Mouse (Mus musculus): ENCODE measurements around the gene Nr6a1.

Nr6a1 gene

DNA sequence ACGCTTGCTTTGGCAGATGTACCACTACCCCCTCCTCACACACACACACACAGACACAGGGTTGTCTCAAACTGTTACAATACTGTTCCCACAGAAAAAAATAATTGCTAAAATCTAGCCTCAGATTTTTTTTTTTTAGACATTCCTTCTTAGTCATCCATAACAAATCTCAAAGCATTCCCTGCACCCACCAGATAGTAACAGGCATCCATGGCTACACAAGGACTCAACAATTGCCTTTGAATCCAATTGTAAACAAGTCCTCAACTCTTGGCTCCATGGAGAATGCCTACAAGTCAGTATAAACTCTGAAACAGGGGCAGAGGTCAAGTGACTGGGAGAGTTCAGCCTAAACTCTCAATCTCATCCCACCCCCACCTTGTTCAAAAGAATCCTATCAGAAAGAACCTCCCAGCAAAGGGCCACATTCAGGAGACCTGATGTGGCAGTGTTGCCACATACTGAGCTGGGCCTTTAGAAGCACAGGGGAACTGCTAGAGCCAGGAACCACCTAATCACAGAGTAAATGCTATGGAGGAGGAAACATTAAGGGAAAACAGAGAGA is 52.9 kb downstream of the Nr6a1 start:
- 84% methylated on average over 1 of the region's 1 CpGs for WGBS

DNA sequence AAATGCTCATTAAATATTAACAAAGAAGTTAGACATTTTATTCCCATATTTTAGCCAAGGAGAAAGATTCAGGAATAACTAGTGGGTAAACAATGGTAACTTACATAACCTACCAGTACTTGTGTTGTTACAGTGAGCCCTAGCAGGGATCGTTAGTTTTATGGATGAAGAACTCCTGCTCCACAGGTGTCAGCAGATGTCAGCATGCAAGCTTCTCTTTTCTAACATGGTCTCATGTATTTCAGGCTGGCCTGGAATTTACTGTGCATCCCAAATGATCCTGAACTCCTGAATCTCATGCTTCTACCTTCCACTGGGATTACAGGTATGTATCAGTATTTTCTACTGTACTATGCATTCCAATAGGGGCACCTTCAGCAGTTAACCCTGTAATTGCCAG is 54.8 kb downstream of the Nr6a1 start:
- WGBS, result 17% methylated on average over 1 of the region's 1 CpGs

GRCm38 (mm10) chr2:38866711-38867110 is 60.8 kb downstream of the Nr6a1 start:
- WGBS, result 80% methylated on average over 1 of the region's 1 CpGs

GRCm38 (mm10) chr2:38864011-38864410 is 63.5 kb downstream of the Nr6a1 start:
- 21% methylated on average over 4 of the region's 4 CpGs for WGBS

GRCm38 (mm10) chr2:38851797-38852196 is 75.7 kb downstream of the Nr6a1 start:
- WGBS, result 79% methylated on average over 1 of the region's 1 CpGs

DNA sequence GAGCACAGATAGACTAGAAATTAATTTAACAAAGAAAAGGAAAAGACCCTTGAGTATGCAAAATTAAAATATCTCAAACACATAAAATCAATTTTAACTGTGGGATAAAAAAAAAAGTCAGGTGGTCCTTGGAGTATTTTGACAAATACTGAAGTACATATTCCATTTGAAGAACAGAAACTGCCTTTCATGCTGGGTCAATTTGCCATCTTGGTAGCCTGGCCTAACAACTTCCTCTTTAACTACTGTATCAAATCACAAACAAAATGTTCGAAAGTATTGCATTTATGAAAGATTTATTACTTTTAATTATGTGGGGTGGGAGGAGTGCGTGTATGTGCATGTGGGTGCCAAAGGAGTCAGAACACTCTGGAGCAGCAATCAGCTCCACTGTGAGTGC is 81.2 kb downstream of the Nr6a1 start:
- 97% methylated on average over 2 of the region's 2 CpGs for WGBS

DNA sequence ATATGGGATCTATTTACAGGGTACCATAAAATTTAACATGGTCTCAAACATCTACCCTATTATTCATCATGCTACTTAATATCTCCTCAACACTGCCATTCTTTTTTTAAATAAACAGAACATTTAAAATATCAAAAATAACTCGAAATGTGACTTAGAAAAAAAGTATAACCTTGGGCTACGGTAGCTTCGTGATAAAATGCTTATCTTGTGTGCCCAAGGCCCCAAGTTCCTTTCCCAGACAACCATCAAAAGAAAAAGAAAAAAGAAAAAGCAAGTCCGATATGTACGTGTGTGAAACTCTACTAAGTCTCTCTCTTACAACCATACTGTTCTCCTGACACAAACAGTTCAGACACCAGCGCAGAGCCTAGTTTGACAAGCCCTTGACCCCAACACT is 92.0 kb downstream of the Nr6a1 start:
- WGBS, result 95% methylated on average over 6 of the region's 6 CpGs

DNA sequence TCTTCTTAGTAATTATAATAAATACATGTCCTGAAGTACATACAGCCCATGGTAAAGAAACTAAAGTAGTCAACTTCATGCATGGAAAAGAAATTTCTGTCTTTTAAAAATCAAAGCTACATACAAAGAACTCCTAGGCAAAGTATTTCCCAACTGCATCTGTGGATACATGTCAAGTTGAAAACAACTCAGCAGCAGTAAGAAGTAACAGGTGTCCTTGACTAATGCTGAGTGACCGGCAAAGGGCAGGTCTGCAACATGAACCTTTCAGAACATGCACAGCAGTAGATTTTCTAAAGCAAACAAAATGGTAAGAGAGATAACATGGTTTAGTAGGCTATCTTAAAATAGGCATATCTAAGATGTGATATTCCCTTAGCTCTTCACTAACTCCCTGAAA is 98.0 kb downstream of the Nr6a1 start:
- WGBS, result 93% methylated on average over 1 of the region's 1 CpGs

GRCm38 (mm10) chr2:38827801-38828306 is 99.6 kb downstream of the Nr6a1 start:
- 94% methylated on average over 3 of the region's 3 CpGs for WGBS

DNA sequence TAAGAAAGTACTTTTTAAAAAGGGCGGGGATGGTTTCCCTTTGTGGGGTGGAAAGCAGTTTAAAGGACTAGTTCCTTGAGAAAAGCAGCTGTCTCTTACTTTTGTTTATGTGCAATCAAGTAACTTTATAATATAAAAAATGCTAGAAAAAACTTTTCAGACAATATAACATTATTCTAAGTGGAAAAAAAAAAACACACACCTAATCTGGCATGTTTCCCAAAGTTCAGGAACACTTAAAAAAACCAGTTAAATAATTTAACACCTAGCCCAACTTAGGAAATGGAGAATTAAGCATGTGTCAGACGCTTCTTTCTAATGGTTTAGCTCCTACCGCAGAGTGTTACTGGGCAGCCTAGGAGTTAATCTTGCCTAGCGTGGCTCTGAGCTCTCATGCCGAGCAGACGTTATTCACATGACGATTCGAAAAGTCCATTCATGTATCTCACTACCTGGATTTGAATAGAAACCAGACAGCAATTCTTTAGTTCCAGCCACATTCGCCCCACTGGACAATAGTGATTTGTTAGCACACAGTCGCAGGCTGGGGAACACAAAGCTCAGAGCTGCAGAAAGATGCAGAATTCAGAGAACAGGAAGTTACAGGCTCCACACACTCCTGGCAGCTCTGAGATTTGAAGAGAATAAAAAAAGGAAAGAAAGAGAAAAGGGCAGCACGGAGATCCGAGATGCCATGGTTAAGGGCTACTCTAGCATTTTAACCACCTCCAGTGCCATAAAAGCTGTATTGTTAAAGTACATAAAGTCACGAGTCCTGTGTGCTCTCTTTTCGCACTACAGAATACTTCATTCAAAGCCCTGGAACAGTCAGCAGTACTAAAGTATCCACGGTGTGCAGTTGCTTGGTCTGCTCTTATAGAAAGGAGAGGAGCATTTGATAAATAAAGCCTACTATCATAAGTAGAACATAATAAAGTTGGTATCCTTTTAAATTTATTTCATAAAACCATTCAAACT is 102.4 kb downstream of the Nr6a1 start:
- 9% methylated on average over 15 of the region's 15 CpGs for WGBS

GRCm38 (mm10) chr2:38823912-38824583 is 103.4 kb downstream of the Nr6a1 start:
- 19% methylated on average over 12 of the region's 12 CpGs for WGBS

- 14% methylated on average over 8 of the region's 8 CpGs for WGBS
These were observed 104.1 kb downstream of the Nr6a1 start for GRCm38 (mm10) chr2:38823406-38823805.

DNA sequence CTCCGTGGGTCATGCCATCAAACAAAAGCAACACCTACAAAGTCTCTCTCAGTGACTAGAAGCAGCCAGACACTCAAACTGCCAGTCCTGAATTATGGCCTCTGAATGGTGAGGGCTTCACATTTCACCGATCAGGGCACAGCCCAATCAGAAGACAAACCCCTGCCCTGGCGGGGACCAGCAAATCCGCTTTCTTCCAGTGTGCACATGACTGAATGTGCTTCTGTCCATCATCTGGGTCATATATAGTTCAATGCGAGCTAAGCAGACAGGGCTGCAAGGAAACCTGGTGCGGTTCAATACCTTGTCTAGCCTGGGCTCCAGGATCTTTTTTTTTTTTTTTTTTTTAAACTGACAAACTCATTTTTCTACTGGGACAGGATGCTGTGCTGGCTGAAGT is 104.5 kb downstream of the Nr6a1 start:
- WGBS, result 44% methylated on average over 6 of the region's 6 CpGs

- WGBS, result 93% methylated on average over 4 of the region's 4 CpGs
These were observed 110.0 kb downstream of the Nr6a1 start for GRCm38 (mm10) chr2:38817487-38817886.

- 3% methylated on average over 3 of the region's 3 CpGs for WGBS
These were observed 130.3 kb downstream of the Nr6a1 start for GRCm38 (mm10) chr2:38797087-38797624.

DNA sequence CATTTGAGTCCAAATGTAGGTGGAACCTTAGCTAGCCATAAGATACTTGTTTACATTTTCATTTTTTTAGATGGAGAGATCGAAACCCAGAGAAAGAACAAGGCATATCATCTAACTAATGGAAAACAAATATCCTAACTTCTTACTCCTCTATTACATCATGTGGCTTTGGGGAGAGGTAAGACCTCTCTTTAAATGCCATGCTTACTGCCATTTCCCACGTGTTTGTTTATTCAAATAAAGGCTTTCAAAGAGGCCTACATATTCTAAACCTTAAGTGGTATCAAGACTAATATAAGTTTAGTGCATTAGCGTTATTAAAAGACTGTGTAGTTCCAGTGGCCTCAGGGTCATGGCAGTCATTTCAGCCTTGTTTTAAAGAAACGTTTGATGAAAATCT is 140.2 kb downstream of the Nr6a1 start:
- 77% methylated on average over 4 of the region's 4 CpGs for WGBS

DNA sequence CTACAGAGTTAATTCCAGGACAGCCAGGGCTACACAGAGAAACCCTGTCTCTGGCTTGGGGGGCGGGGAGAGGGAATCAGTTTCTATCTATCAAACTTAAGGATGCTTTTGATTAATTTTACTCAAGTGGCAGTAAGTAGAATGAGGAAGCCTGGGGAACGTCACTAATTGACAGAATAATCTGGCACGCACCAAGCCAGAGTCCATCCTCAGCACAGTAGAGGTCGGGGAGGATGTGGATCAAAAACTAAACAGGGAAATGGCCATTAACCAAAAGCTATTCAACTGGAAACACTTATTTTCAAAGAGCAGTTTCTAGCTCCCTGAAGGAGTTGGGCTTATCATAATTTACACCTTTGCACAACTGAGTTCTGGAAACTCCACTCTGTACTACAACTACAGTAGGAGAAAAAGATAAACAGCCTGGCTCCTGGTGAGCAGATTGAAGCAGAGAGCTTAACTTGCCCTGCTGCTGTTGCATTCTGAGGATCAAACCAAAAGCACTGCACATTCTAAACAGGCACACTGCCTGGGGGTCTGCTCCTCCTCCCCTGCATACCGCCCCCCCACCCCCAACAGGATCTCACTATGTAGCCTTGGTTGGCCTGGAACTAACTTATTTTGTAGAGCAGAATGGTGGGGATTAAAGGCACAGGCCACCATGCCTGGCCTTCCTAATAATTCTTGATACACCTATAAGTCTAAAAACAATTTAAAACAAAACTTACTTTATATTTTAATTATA is 141.1 kb downstream of the Nr6a1 start:
- WGBS, result 66% methylated on average over 5 of the region's 5 CpGs

GRCm38 (mm10) chr2:38785113-38785512 is 142.4 kb downstream of the Nr6a1 start:
- WGBS, result 76% methylated on average over 3 of the region's 3 CpGs

DNA sequence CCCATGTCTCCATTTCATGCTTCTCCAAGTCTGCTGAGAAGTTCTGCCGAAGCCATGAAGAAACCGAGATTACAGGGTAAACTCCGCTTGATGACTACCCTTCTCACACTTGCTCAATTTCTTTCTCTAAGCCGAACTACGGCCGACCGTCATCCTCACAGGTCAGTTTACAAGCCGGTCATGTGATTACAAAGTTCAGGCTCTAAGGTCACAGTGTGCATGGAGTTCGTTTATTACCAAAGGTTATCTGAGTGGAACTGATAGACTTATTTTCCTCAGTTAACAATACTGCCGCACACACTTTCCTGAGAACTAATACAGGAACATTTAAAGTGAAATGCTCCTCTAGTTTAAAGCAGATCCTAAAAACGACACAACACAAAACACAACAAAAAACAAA is 143.1 kb downstream of the Nr6a1 start:
- 86% methylated on average over 11 of the region's 11 CpGs for WGBS

DNA sequence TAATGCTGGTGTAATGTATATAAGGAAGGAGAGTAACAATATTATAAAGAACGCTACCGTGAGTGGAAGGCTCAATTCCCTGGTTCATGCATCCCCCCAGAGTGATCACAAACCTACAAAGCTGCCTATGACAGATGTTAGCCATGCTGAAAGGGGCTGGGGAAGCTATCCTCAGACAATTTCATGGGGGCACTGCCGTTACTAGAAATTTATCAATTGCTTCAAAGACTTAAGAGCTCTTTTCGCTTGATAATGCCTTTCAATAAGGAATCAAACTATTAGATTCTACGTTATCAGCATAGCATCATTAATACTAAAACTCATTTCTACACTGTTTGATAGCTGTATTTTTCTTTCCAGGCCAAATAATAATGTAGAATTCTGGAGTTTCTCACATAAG is 144.1 kb downstream of the Nr6a1 start:
- 94% methylated on average over 5 of the region's 5 CpGs for WGBS

- WGBS, result 55% methylated on average over 1 of the region's 1 CpGs
These were observed 144.8 kb downstream of the Nr6a1 start for GRCm38 (mm10) chr2:38782731-38783130.

All from cerebral cortex, adult 2 months (tissue).